Mouse (Mus musculus) spleen, postnatal 36 days (tissue): ENCODE data around the gene Erc2.

Source experiments
- DNase-seq, 2 experiments: peaks; one replicate each; pipeline ENCODE4 v3.0.0; 2022; ENCODE audit warnings: low spot score in 2 of 2, mixed read lengths in 1 of 2

Gene Erc2

DNA sequence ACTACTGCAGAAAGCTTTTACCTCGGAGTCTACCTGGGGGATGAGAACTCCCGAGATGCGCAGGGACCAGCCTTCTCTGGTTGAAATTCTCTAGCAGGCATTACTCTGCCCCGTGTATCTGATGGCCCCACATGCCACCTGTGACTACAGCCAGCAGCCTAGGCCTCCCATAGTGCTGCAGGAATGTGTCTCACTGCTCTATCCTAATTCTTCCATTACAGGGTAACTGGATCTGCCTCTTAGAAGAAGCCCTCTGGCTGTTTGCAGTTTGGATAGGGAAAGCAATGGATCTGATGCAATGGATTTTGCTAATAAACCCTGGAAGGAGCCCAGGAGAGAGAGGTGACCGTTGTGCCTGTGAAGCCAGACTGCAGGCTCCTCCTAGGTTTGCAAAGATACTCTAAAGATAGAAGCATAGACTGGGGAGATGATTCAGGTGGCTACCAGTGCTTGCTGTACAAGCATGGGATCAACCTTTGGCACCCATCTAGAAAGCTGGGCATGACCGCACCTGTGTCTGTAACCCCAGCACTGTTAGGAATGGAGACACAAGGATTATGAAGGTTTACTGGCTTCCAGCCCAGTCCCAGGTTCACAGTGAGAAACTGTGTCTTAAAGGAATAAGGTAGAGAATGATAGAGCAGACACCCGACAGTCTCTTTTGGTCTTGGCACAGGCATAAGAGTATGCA, 821.2 kb downstream of the Erc2 start:
- DNase-seq, result no peak

GRCm38 (mm10) chr14:28445737-28446136, 823.5 kb downstream of the Erc2 start:
- no peak for DNase-seq

- DNase-seq, result no peak
Measured at GRCm38 (mm10) chr14:28451771-28452170, 829.5 kb downstream of the Erc2 start.

DNA sequence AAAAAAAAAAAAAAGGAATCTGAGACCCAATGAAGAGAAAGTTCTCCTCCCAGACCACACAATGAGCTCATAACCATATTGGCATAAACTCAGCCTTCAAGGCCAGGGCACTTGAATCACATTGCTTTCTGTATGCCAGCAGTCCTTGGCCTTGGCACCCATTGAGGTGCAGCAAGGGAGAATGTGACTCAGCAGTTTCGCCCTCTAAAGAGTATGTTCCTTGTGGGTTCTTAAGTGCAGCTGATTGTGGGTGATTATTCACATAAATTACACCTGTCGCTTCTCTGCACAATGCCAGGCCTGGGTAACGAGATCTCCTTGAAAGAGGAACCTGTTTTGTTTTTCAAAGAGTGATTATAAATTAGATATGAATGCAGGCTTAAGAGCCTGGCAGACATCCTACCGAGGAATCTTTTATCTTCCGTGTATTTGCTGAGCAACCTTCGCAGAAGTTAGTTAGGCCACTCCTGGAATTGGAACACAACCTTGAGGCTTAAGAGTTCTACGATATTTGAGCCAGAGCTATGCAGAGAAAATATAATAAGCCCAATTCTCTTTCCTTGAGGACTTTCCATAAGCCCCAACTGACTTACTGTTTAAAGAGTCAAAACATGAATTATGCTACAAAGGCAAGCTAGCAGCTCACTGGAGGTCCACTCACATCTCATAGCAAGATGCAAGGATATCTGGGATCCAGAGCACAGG, 834.3 kb downstream of the Erc2 start:
- no peak for DNase-seq

GRCm38 (mm10) chr14:28457428-28457827, 835.2 kb downstream of the Erc2 start:
- DNase-seq, result no peak

- no peak for DNase-seq
Measured at GRCm38 (mm10) chr14:28467956-28468355, 845.7 kb downstream of the Erc2 start.

DNA sequence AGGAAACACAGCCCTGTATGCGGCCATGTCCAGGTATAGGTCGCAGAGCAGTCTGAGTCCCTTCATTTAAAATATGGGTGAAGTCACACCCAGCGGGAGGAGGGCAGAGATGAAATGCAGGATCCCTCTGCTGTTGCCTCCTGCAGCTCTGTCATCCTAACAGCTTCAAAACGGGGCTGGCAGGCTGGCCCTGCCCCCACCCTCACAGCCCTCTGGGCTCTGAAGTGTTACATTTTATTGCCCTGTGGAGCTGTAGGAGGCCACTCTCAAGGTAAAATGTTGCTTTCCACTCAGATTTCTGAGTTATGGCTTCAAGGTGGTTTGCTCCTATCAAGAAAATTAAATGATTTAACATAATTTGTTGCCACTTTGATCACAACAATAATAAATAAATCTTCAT, 847.5 kb downstream of the Erc2 start:
- DNase-seq, result no peak

- no peak for DNase-seq
Measured at GRCm38 (mm10) chr14:28470212-28470611, 848.0 kb downstream of the Erc2 start.

DNA sequence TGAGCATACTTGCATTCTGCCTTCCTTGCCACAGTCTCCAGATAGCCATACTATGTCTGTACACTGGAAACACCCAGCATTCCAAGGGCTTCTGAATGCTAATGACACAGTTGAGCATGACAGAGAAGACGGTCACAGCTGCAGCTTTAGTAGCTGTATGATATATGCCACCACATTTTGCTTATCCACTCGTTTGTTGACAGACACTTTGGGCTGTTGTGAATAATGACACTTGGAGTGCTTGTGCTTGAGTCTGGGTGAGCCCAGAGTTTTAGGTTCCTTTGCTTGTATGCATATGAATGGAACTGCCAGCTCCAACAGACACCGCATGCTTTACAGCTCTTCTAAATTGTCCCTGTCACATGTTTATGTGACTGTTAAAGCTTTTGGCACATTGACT, 852.8 kb downstream of the Erc2 start:
- no peak for DNase-seq

- DNase-seq, result no peak
Measured at GRCm38 (mm10) chr14:28475421-28475820, 853.2 kb downstream of the Erc2 start.

DNA sequence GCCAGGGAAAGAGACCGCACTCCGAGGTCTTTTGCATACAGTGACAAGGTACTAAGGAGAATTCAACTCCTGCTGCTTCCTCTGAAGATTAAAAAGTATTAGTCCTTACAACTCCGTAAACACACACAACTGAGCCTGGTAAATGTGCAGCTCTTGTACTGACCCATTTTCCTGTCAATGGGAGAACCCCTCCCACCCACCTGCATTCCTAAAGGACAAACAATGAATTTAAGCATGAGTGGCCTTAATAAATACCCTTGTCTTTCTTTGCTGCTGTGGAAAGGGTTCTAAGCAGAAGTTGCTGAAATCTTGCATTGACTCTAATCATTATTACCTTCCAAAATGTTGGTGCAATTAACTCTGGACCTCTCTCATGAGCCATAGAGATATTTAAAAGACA, 854.5 kb downstream of the Erc2 start:
- DNase-seq, result no peak

- DNase-seq, result no peak
Measured at GRCm38 (mm10) chr14:28480866-28481265, 858.6 kb downstream of the Erc2 start.

- no peak for DNase-seq
Measured at GRCm38 (mm10) chr14:28493806-28494205, 871.6 kb downstream of the Erc2 start.

- DNase-seq, result no peak
Measured at GRCm38 (mm10) chr14:28494273-28494672, 872.0 kb downstream of the Erc2 start.

- DNase-seq, result no peak
Measured at GRCm38 (mm10) chr14:28501216-28501878, 879.1 kb downstream of the Erc2 start.

- DNase-seq, result no peak
Measured at GRCm38 (mm10) chr14:28503276-28503675, 881.0 kb downstream of the Erc2 start.

GRCm38 (mm10) chr14:28504101-28505050, 882.1 kb downstream of the Erc2 start, which contains the start of gene Wnt5a:
Gene Wnt5a, plus strand, starts transcription at chr14:28504750.
- DNase-seq, result no peak

DNA sequence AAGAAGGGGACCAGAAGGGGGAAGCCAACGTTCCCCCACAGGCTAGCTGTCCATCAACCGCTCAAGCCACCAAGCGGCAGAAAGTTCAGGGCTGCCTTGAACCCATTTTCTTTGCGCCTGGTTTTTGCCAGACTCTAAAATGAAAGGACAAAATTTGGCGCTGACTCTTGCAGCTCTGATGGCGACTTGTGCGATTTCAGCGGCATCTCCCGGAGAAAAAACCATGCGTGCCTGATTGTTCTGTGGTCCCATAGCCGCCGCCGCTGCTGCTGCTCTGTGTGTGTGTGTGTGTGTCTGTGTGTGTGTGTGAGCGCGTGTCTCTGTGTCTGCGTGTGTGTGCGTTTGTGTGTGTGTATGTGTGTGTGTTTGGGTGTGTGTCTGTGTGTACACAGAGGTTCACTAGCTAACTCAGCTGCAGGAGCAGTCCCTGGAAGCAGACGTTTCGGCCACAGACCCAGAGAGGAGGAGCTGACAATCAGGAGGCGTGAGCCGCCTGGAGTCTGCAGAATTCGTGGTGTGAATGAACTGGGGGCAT, 882.9 kb downstream of the Erc2 start:
- DNase-seq, result no peak

GRCm38 (mm10) chr14:28505586-28506375, 883.6 kb downstream of the Erc2 start:
- DNase-seq, result no peak

DNA sequence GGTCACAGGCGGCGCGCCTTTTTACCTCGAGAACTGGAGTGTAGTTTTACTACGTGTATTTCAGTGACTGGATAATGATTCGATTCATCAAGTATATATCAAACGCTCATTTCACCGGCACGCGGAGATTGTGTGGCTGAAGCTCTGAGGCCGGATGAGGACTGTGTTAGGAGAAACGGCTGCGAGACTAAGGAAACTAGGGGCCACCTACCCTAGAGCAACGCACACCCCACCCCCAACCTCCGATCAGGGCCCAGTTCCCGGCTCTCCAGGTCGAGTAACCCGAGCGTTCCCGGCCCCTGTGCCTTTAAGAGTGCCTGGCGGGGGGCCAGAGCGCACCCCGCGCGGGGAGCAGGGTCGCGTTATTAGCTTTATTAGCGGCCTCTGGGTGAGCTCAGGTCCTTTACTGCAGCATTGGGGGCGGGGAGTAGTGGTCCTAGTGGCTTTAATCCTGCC, 884.2 kb downstream of the Erc2 start:
- DNase-seq, result no peak

- no peak for DNase-seq
Measured at GRCm38 (mm10) chr14:28507011-28507410, 884.8 kb downstream of the Erc2 start.
